Mouse (Mus musculus) left cerebral cortex, postnatal 14 days (tissue): ENCODE data around the gene Arpc2. TPM values are rescaled to one million over a fixed set of nuclear protein-coding genes. Genes with fewer than 3 reads are reported as not detected.

Experiments used
- DNase-seq, 2 experiments: peaks; one replicate each; pipeline ENCODE4 v3.0.0; 2021 to 2022; ENCODE audit warnings: low spot score in 2 of 2, mixed read lengths in 1 of 2
- intact Hi-C: fragments of 180-260 bp; cut with DNase I; formaldehyde crosslinking; loops from one replicate; pipeline ENCODE4 v1.15.1; 2025
- long read RNA-seq, 2 experiments: library from polyadenylated mRNA; stranded (forward); transcript quantifications; one replicate each; pipeline ENCODE4 v2.0.0; 2021
- total RNA-seq, 2 experiments: library from RNA; stranded (reverse); gene quantifications; 2 replicates each; pipeline ENCODE4 v1.2.3; 2021

Arpc2 gene
- 100 to 1,000 TPM; 281 to 300 TPM for total RNA-seq
- long read RNA-seq, experiment 1, transcript Arpc2-203 (11 exons, 1,439 nt) = minor isoform, 71 of 480 reads
- long read RNA-seq, experiment 1, transcript Arpc2-201 (10 exons, 1,404 nt) = major isoform, 382 of 480 reads
- long read RNA-seq, experiment 1, partial matches to known transcripts = 17 of 480 reads
- long read RNA-seq, experiment 1, other reads (novel, unspliced or antisense) = 7 of 480 reads
- long read RNA-seq, experiment 2, transcript Arpc2-201 (10 exons, 1,404 nt) = major isoform, 359 of 443 reads
- long read RNA-seq, experiment 2, transcript Arpc2-203 (11 exons, 1,439 nt) = minor isoform, 57 of 443 reads
- long read RNA-seq, experiment 2, transcript Arpc2-202 (11 exons, 1,313 nt) = minor isoform, 6 of 443 reads
- long read RNA-seq, experiment 2, partial matches to known transcripts = 9 of 443 reads
- long read RNA-seq, experiment 2, other reads (novel, unspliced or antisense) = 12 of 443 reads

DNA sequence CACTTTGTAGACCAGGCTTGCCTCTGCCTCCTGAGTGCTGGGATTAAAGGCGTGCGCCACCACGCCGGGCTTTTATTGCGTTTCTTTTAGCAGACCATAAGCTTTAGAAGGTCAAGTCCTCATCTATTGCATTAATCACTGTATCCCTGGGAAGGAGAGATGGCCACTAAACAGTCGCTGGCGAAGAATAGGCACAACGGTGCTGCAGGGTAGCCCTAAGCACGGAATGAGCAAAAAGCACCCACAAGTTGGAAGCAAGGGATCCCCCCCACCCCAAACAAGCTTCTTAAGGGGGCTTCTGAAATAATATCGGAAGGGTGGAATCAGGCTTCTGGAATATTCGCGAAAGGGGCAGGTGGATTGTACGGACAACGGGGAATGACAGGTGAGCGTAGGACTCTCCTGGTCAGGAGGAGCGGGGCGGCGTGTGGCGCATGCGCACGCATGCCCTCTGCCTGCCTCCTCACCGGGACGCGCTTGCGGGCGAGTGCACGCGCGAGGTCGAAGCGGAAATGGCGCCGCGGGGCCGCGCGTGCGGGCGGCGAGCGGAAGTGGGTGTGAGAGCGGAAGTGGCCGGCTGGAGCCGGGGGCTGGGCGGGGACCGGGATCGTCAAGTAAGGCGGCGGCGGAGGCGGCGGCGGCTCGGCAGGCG is at the start of gene Arpc2:
Arpc2 (plus strand) TSS at position 147 of the 652 bp plus-strand sequence.
- intact Hi-C loops = loop anchor here (2.0 kb wide), 1 partner anchor 49 kb away; the partner anchor contains the start of genes Aamp and Pnkd
- peak; percentile 95 to 97 for DNase-seq

DNA sequence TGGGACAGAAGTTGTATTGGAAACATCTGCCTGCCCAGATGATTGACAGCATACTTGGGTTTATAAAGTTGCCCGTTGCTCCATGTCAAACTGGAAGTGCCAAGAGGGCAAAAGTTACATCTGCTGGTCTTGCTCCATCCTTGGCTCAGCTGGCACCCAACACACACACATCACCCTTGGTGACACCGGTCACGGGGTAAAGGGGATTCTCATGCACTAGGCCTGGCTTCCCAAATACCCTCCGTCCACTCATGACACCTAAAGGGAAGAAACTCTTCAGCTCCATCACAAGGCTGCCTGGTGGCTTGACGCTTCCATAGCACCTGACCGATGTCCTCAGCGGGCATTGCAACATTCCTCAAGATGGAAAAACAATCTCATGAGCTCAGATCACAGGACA is 45.4 kb upstream of the Arpc2 start:
- intact Hi-C loops = no loop called here

DNA sequence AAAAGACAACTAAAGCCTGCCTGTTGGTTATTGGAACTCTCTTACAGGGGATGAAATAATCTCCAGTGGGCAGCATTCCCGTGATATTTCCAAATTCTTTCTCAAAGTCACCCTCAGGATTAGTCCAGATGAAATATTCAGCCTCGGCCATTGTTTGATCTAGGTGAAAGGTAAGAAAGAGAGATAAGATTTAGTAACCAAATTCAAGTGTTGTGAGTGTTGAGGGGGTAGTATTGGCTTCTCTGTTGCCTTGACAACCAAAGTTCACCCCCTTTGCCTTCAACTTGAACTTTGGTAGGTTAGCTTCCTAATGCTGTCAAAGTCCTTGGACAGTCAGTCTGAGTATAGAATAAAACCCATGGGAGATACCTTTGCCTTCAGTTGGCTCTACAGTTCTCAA is 43.2 kb upstream of the Arpc2 start:
- DNase-seq = no peak
- intact Hi-C loops = no loop called here

More for the DNA sequence above, 45.4 kb upstream of the Arpc2 start:
- DNase-seq = no peak

DNA sequence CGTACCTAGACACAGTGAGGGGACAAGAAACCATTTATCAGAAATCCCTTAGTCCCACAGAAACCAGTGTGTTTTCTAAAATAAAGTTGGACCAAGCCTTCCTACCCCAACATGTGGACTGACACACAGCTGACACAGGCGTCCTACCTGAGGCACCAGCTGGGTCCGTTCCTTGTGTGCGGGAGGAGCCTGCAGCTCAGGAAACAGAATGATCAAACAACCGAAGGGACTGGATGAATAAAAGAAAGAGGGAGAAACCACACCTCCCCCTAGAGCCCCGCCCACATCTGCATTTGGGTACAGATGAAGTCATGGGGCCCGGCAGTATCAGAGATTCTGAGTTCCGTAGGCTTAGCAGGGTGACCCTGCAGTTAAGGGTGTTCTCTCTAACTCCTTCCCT is 41.4 kb upstream of the Arpc2 start, which contains the start of gene Cxcr1:
Cxcr1 (minus strand) TSS at position 187 of the 400 bp plus-strand sequence.
- intact Hi-C loops = no loop called here
- DNase-seq = no peak

GRCm38 (mm10) chr1:74195961-74196360 is 39.9 kb upstream of the Arpc2 start:
- intact Hi-C loops = loop anchor here (5.0 kb wide), 1 partner anchor 294 kb away; no protein-coding TSS in a partner anchor
- DNase-seq = no peak

- intact Hi-C loops = loop anchor here (5.0 kb wide), 1 partner anchor 295 kb away; no protein-coding TSS in a partner anchor
- DNase-seq = no peak
These were observed 39.1 kb upstream of the Arpc2 start for GRCm38 (mm10) chr1:74196621-74197419.

- DNase-seq = peak; percentile 57 to 81
- intact Hi-C loops = loop anchor here (5.0 kb wide), 1 partner anchor 296 kb away; no protein-coding TSS in a partner anchor
These were observed 38.0 kb upstream of the Arpc2 start for GRCm38 (mm10) chr1:74197726-74198470.

- intact Hi-C loops = loop anchor here (5.0 kb wide), 1 partner anchor 297 kb away; no protein-coding TSS in a partner anchor
- no peak for DNase-seq
These were observed 36.8 kb upstream of the Arpc2 start for GRCm38 (mm10) chr1:74199046-74199445.

DNA sequence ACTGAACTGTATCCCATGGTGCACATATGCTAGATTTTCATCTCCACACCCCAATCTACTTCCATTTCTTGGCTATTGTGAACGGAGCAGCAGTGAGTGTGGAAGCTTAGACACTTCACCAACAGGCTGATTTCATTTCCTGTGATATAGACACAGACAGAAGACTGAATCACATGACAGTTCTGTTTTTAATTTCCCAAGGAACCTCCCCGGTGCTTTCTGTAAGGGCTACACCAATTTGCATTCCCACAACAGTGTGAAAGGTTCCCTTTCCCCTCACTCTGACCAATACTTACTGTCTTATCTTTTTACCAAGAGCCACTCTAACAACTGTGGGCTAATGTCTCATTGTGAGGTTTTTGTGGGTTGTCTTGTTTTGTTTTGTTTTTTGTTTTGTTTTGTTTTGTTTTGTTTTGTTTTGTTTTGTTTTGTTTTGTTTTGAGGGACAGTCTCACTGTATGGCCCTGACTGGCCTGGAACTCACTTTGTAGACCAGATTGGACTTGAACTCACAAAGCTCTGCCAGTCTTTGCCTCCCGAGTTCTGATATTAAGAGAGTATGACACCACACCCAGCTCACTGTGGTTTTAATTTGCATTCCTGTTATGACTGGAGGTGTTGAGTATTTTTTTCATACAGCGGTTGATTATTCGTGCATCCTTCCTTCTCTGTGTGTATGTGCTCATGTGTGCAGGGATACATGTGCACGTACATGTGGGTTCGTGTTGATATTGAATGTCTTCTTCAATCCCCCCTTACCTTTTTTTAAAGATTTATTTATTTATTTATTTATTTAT is 34.6 kb upstream of the Arpc2 start:
- DNase-seq = no peak

GRCm38 (mm10) chr1:74203457-74203856 is 32.4 kb upstream of the Arpc2 start:
- intact Hi-C loops = loop anchor here (10.0 kb wide), 1 partner anchor 161 kb away; the partner anchor contains the start of gene Catip
- DNase-seq = no peak

More for the DNA sequence above, 34.6 kb upstream of the Arpc2 start:
- intact Hi-C loops = loop anchor here (10.0 kb wide), 1 partner anchor 164 kb away; the partner anchor contains the start of gene Catip

DNA sequence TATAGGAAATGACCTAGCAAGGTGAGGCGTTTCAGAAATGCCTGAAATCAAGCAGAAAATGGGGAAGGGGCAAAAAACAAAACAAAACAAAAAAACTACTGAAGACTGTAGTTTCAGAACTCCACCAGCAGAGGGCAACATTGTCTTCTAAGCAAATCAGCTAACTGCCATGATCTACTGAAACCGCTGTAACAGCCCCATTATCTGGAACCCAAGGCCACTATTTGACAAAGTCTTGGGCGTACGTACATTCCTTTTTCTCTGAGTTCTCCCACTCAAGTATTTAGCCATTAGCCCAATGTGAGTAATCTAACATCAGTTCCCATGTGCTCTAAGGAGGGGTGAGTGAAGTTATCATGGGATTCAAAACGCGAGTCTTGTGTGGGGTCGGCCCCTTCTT is 30.0 kb upstream of the Arpc2 start:
- intact Hi-C loops = loop anchor here (5.0 to 10.0 kb wide), 3 partner anchors 36 to 159 kb away; partner anchors contain the start of genes Aamp, Catip and Pnkd
- DNase-seq = peak in 1 of 2 experiments; percentile 45

DNA sequence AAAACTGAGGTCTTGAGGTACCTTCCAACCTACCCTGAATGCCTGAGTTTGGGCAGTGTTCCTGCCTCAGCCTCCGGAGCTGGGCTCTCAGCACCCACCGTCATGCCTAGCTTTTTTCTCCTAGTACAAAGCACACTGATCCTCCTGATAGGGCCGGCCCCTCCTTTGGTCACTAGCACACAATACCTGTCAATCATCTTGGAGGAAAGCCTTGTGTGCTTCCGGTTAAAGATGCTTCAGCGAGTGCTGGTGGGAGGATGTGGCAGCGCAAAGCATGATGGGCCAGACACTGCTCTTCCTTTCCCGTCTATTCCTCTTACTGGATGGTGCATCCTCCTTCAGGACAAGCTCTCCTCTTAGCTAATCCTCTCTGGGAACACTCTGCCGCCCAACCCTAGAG is 29.2 kb upstream of the Arpc2 start:
- intact Hi-C loops = loop anchor here (5.0 to 10.0 kb wide), 3 partner anchors 36 to 158 kb away; partner anchors contain the start of genes Aamp, Catip and Pnkd
- DNase-seq = no peak

DNA sequence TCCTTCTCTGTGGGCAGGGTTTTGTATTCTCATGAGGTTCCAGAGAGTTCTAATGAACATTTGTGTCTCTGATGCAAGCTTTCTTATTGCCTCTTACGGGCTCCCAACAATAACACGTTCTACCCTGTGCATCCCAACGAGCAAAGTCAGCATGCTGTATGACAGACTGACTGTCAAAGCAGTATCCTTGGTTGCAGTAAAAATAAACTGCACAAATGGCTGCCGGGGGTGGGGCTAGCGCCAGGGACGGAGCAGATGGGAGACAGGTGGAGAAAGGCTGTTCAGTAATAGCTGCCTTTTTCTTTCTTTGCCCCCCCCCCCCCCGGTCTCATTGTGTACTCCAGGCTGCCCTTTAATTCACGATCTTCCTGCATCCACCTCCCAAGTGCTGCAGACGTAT is 28.0 kb upstream of the Arpc2 start:
- intact Hi-C loops = loop anchor here (5.0 to 10.0 kb wide), 3 partner anchors 34 to 157 kb away; partner anchors contain the start of genes Aamp, Catip and Pnkd
- peak; percentile 38 to 49 for DNase-seq

GRCm38 (mm10) chr1:74208941-74209340 is 26.9 kb upstream of the Arpc2 start:
- intact Hi-C loops = loop anchor here (5.0 to 10.0 kb wide), 3 partner anchors 33 to 156 kb away; partner anchors contain the start of genes Aamp, Catip and Pnkd
- DNase-seq = no peak

- intact Hi-C loops = no loop called here
- DNase-seq = no peak
These were observed 16.0 kb upstream of the Arpc2 start for GRCm38 (mm10) chr1:74219922-74220321.

GRCm38 (mm10) chr1:74227317-74227716 is 8.6 kb upstream of the Arpc2 start:
- intact Hi-C loops = no loop called here
- DNase-seq = peak; percentile 58 to 68

DNA sequence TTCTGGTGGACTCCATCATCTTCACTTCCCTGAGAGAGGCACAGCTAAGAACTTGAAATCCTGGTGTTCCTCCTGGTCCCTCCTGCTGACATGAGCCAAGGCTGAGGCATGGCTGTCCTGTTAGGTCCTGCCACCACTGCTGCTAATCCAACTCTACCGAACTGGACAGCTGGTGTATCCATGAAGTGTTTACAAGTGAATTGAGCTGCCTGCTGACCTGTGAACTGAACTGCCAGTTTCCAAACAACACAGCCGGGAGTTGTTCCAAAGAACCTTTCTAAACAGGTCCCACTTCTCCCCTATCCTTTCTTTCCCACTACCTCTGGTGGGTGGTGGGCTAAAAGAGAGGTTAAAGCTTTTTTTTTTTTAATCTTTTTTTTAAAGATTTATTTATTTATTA is 5.9 kb upstream of the Arpc2 start:
- intact Hi-C loops = no loop called here
- DNase-seq = no peak
